Mouse (Mus musculus): Measurements from ENCODE around the gene Tmem131.

DNA sequence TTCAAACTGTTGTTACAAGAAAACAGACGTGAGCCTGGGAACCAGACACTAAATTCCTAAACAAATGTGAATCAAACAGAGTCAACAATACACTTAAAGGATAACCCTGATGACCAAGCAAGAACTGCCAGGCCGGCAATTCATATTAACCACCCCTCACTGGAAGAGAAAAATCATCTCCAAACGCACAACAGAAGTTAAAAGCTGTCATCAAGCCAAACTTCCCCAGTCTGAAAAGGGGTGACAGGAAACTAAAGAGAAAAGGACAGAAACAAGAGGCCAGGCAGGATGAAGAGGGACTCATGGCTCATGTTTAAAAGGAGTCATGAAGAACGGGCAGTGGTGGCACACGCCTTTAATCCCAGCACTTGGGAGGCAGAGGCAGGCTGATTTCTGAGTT, 17.7 kb downstream of the Tmem131 start:
- no peak for TF ChIP-seq CTCF (conservative IDR thresholded peaks at IDR 0.05; ENCODE audit: low read length)
- TF ChIP-seq POU5F1 (IDR thresholded peaks at IDR 0.05; ENCODE audit: borderline replicate concordance, low read length): no peak
- no peak for TF ChIP-seq NANOG (IDR thresholded peaks at IDR 0.05; ENCODE audit: borderline replicate concordance, low read length)

Data from E14TG2a.4 (cell line).